Mouse (Mus musculus) urinary bladder, postnatal 36 days (tissue): ENCODE measurements at regions not wholly inside any gene's neighbourhood (a gene's known extent, or its start where the extent isn't known, plus 50 kb on each side); places are given as distances from the start of the nearest gene placed in this dataset.
"Not testable (repeated sequence)": the region's sequence is repeated elsewhere in the genome, so short reads cannot be mapped to it uniquely, and the experiment has no call there.

Source experiments
- DNase-seq, 2 experiments: peaks; one replicate each; pipeline ENCODE4 v3.0.0; 2022; ENCODE audit warnings: low spot score in 2 of 2, mixed read lengths in 1 of 2

DNA sequence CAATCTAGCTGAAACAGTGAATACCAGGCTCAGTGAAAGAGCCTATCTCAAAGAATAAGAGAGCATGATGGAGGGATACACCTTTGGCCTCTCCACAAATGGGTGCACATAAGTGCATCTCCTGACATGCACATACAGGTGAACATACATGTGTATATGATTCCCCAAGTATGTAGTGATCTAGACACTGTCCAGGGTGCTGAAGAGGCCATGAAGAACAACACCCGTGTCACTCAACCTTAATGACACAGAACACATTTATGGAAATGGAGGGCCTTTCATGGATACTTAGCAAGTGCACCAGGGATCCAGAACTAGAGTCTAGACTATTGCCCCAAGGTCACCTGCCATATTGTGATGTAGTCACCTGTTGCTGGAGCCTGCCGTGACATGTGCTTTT lies 56.9 kb downstream of the Spata19 start:
- no peak for DNase-seq

DNA sequence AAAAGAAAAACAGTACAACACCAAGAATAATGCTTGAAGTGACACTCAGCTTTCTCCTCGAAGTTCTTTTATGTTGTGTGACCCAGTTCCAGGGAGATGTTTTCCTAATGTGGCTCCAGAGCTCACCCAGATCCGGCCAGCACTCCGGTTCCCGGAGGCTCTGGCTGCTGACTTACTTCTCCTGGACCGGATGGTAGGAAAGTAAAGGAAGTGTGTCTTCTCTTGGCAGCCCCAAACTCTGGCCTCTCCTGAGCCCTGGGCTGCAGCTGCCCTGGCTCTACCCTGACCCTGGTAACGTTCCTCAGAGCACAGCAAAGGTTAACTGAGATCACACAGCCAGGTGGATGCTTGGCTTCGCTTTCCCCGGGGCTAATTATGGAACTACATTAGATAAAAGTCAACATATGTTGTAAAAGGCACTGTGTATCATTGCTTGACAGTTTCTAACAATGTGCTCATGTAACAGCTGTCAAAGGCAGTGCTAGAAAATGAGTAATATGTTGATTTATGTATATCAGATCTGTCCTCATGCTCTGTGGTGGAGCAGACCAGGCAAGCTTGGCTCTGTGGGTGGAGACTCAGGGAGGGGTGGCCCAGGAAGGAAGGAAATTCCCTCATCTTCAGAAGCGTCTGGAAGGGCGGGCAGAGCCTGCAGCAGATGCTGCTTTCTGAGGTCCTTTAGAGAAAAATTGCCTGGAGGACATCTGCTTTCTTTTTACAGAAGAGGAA lies 57.5 kb downstream of the Spata19 start:
- DNase-seq: no peak

DNA sequence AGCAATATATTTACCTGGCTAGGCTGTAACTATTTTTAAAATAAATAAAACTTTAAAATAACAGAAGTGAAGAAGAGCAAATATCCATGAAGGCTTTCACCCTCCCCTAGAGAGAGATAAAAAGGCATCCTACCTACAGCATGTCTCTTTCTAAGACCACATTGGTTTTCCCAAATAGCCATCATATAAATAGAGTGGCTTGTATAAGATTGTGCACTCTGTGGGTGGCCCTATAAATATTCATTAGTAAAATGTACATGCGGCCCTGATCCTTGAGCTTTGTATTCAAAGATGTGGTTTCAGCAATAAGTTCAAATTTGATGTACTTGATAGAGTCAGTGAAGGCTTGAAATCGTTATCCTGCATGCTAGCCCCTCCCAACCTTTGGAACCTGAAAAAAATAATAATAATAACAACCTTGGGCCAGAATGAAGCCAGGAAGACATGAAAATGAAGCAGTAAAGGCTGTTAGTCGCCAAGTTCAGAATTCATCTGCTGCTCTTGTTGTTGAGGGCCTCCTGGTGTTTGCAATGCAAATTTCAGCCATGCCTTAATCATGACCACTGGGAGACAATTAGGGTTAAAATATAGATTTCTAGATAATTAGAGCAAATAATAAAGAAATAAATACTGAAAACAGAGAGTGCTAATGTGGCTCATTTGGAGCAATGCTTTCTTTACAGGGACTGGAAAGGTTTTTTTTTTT lies 61.9 kb downstream of the Spata19 start:
- no peak for DNase-seq

DNA sequence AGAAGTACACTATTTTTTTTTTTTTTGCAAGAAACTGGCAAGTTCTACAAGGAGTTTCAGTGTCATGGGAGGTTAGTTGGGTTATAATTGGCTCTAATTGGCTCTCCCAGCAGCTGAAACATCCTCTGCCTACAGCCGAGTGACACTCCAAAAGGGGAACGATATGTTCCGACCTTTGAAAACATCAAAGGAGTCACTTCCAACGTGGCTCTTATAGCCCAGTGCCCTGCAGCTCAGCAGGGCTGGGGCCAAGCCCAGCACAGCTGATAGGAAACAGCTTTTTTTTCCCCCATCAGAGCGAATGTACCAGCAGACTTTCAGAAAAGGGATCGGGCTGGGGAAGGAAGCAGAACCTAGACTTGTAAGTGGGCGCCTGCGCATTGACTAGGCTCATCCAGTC lies 64.4 kb downstream of the Spata19 start:
- DNase-seq: no peak

DNA sequence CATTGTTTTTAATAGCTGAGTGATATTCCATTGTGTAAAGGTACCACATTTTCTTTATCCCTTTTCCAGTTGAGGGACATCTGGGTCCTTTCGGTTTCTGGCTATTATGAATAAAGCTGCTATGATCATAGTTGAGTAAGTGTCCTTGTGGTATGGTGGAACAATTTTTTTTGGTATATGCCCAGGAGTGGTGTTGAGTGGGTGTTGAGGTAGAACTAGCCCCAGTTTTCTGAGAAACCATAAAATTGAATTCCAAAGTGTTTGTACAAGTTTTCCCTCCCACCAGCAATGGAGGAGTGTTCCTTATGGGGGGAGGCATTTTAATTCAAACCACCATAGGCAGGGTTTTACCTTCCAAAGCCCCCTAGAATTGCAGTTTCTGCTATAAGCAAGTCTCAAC lies 67.4 kb downstream of the Spata19 start:
- DNase-seq: no peak

DNA sequence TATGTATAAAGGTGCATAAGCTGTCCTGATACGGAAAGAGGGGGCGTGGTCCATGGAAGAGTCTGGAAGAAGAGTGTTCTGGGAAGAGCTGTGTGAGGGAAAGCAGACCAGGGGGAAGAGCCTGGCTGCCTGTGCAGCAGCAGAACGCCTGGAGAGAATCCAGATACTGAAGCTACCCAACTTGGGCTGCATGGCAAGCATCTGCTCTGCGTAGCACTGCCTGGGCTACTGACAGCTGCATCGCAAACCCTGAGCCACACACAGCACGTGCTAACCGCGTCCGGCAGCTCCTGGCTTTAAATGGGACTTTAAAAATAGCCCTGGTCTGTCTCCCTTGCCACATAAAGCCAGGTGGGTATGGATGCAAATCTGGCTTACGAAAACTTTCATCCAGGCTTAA lies 78.9 kb downstream of the Spata19 start:
- DNase-seq: no peak

DNA sequence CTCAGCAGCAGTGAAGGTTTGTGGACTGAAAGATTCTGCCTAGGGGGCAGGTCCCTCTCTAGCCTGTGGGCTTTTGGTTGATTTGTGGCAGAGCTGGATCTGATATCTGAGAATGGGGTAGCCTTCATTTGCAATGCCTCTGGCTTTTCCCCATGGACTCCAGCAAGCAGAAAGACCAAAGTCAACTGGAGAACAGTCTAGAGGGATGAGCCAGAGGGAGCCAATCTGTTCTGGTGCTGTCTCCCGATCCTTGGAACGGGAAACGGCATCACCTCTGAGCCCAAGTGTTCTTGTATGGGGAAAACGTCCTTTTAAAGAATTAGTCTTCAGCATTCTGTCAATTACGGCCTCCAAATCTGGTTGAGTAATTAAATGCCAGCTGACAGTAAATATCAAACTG lies 80.0 kb downstream of the Spata19 start:
- DNase-seq: no peak

DNA sequence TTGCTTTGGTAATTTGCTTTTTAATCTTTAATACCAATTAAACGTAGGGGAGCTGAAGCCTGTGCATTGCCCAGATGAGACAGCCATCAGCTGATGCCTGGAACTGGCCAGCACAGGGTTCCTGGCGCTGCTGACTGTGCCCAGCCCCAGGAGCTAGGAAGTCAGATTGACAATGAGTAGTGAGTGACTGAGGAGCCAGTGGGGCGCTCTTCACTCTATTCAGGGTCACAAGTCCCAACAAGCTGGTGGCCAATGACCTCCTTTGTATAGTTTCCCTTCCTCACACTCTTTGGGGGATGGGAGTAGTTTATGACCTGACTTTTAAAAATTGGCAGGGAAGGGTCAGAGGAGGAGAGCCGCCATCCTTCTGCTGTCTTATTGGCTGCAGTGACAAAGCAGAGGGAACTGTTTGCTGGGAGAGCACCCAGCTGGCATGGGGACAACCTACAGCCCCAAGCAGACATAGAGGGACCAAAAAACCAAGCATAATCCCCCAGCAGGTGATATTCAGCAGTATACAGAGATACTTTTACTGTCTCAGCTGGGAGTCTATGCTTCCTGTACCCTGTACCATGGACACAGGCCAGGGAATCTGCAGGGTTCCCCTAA lies 80.6 kb downstream of the Spata19 start:
- DNase-seq: no peak

DNA sequence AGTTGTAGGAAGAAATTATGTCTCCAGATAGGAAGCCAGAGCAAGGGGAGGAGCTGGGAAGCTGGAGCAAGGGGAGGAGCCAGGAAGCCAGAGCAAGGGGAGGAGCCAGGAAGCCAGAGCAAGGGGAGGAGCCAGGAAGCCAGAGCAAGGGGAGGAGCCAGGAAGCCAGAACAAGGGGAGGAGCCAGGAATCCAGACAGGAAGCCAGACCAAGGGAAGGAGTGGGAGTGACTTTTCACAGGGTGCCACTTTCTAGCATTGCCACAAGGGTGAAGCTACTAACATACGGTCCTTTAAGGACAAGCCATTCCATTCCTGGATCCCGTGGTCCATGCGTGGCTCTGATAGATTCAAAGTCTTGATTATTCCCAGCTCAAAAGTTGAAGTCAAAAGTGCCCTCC lies 81.7 kb downstream of the Spata19 start:
- no peak for DNase-seq

DNA sequence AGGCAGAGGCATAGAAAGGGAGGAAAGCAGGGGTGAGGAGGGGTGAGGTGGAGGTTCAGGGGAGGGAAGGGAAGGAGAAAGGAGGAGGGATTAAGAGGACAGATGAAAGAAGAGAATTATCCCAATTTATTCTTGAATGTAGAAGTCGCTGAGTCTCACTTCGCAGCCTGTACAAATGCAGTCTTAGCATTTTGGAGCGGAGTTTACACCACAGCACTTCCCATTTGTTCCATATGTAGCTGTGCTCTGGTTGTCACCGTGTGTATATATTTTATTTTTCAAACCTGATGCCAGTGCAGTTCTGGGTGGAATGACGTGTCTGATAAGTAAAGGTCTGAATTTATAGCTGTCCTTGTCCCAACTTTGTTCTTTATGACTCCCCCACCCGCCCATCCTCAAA lies 105.2 kb downstream of the Spata19 start:
- DNase-seq: no peak

DNA sequence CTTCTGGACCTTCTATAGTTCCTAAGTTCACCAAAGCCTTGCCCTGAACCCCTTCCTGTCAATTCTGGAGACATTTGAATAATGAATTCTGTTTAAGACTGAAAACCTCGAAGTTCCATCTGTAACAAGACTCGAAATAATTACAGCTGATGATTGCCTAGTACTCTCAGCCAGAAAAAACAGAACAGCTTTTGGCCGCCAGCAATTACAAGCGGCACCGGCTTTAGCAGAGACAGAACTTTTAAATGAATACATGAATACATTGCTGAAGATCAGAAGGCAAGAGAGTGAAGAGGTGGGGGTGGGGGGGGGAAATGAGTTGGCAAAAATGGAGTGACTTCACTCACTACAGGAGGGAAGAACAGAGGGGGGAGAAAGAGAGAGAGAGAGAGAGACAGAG lies 112.6 kb downstream of the Spata19 start:
- no peak for DNase-seq

DNA sequence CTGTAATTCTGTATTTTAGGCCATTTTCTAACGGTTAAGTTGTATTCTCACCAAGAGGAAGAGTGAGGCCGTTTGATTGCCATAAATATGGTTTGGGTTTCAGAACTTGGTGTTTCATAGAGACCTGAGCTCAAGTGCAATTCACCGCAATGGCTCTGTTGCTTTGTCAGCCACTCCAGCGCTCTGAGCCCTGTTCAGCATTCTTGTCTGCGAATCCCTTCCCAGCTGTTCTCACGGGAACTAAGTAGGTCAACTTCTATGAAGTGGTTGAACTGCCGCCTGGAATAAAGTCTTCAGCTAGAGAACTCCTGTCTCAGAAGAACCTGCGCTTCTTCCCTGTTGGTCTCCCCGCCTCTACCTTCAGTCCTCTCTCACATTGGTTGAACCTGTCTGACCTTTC lies 113.1 kb downstream of the Spata19 start:
- DNase-seq: no peak

DNA sequence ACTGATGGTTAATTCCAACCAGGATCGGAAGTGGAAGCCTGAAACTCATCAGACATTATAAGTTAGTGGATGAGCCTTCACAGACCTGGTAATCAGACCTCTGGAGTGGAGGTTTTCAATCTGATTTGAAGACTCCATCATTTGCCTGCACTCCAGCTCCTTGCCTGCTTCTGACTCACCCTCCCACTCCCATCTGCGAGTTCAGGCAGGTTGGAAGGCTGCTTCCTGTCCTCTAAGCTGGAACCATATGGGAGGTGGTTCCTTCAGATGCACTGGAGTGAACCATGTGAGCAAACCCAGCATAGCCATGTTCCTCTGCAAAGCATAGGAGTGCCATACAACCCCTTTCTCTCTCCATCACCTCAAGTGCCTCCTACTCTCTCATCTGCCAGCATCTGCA lies 114.6 kb downstream of the Spata19 start:
- no peak for DNase-seq

DNA sequence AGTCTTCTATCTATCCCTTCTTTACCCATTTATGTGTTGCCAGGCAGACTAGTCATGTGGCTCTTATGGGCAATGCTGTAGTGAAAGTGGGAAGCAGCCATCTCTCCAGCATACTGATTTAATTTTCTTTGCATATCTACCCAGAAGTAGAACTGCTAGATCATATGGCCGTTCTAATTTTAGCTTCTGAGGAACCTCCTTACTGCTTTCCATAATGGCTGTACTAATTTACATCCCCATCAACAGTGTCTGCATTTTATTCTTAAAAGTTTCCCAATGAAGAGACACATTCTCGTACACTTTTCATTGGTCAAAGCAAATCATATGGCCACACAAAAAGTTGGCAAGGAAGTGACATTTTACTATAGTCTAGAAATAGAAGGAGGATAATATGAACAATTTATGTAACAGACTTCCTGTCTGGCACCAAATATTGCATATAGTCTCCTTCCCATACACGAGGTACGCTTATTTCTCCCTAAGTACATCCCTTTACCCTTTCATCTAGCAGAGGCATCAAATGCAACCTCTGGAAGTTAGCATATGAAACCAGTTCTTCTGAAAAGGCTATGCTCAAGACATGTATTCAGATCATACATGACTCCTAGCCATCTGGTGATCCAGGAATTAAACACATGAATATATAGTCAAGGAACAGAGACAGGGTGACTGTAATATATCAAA lies 119.0 kb downstream of the Spata19 start:
- DNase-seq: no peak

DNA sequence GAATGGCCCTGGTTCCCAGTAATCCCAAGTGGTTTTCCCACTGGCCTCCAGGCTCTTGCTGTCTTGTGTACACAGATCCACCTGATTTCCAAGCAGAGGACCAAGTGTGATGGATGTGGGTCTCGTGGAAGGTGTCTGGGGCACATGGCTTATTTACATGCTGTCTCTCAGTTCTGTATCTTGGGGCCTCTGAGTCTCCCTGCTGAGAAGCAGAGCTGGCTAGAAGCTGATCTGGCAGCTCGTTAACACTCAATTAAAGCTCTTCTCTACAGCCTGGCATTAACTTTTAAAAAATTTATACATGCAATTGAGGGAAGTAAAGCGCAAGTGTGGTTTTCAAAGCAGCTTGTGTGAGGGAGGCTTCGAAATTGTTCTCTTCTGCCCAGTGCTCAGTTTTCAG lies 121.4 kb downstream of the Spata19 start:
- DNase-seq: no peak

DNA sequence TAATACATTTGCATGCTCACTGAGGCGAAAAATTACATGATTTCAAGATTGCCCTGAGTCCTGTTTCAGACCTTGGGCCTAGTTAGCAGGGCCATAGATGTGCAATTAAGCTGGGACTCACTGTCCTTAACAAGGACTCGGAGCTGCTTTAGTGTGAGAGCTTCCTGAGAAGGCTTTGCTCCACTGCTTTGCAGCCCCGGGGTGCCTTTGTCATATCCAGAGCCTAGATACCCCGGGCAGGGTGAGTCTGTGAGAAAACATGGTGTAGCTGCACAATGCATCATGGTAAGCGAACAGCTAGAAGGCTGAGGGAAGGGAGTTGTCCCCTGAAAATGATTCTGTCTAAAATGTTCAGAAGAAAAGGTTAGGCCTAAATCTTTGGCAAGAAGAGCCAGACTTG lies 123.1 kb downstream of the Spata19 start:
- DNase-seq: no peak

DNA sequence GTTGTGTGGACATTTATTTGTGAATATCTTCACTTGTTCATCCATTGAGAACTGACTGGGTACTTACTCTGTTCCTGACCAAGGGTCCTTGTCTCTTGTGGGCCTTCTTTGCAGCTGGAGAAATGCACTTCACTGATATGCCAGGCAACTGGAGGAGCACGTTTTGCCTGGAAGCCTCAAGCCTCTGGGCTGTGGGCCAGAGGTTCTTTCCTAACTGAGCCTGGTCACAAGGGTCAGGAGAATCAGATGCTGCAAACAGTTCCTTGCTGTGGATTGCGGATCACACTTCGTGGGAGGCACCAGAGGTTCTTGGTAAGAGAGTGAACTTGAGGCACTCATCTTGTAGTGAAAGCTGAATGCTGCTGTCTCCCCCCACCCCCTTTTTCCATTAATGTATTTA lies 124.6 kb downstream of the Spata19 start:
- peak in 1 of 2 experiments; percentile 21 for DNase-seq

DNA sequence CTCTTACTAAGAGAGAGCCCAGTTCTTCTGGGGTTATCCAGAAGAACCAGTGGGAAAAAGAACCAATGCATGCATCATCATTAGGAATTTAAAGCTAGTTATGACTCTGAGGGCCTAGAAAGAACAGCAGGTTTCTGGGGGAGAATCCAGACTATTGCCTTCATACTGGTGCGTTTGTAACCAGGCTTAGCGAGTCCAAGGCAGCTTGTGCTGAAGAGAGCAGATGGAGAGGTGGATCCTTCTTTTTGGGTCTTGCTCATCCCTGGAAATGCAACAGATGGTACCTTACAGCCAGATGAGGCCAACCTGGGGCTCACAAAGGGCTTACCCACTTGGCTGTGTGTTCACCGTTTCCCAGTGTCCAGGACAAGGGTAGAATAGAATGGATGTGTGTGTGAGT lies 130.1 kb downstream of the Spata19 start:
- DNase-seq: no peak

DNA sequence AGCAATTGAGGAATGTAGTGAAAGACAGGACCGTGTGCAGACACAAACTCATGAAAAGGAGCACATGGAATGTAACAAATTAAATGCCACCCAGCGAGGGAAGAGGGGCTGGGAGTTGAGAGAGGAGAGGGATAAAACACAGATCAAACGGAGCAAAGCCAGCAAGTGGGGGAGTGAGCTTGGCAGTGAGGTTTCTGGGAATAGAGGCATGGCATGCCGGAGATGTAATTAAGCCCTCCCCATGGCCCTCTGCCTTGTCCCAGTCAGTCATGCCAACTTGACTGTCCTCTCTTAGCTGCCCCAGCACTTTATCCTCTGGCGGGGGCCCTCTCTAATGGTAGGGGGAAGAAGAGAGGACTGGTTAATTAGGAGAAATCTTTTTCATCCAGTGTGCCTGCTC lies 141.9 kb downstream of the Spata19 start:
- DNase-seq: no peak

DNA sequence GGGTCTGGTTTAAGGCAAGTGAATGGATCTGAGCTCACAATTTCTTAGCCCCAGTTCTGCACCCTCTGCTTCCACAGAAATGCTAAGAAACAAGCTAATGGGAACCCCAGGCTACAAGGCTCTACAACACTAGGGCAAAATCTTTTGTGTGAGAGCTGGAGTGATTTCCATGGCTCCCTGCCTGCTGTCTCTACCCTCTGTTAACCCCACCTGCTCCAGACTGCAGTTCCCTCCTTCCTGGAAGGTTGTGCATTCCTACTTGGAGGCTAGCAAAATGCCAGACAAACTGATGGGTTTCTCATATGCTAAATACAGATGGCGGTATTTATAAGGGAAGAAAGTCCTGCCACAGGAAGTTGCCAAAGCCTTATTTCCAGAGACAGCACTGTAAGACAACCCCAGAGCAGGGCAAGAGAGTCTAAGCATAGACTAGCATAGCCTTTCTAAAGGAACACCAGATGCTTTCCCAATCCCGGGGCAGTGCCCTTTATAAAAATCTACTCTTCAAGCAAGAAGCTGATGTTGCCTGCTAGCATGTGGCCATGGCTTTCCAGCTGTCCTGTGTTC lies 145.1 kb downstream of the Spata19 start:
- DNase-seq: no peak

DNA sequence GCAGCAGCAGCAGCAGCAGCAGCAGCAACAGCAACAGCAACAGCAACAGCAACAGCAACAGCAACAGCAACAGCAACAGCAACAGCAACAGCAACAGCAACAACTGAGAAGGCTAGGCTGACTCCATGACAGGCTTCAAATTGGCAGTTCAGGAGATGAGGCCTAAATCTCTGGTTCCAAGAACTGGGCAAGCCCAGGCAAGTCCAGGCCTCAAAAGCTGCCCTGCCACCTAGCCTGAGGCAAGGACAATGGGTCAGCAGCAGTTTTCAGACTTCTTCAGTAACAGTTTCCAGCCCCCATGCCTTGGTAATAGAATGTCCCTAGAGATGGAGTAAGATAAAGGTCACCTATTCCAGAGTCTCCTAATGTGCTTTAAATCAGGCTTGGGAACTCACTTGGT lies 158.1 kb downstream of the Spata19 start:
- DNase-seq: not testable (repeated sequence)
